Mouse (Mus musculus) forebrain, embryonic 10.5 days (tissue): Measurements from ENCODE around the gene Pde4b. TPM values are rescaled to one million over a fixed set of nuclear protein-coding genes. Genes with fewer than 3 reads are reported as not detected.

Source experiments
- DNase-seq: peaks from one replicate; pipeline ENCODE4 v3.0.0-alpha.2; 2017; ENCODE audit warnings: low spot score; ENCODE audit errors: extremely low spot score
- H3K27ac ChIP-seq: fragments of 300-500 bp; sonication (generic); 2 replicates; pipeline ENCODE4 v1.5.1; 2016; ENCODE audit warnings: mild to moderate bottlenecking
- H3K27me3 ChIP-seq: fragments of 300-500 bp; sonication (generic); 2 replicates; pipeline ENCODE4 v1.6.1; 2016; ENCODE audit warnings: mild to moderate bottlenecking; ENCODE audit not compliant: poor library complexity, severe bottlenecking
- H3K36me3 ChIP-seq: fragments of 300-500 bp; sonication (generic); replicated peaks from 2 replicates; pipeline ENCODE4 v1.6.1; 2016; ENCODE audit warnings: mild to moderate bottlenecking, moderate library complexity
- H3K4me1 ChIP-seq: fragments of 300-500 bp; sonication (generic); 2 replicates; pipeline ENCODE4 v1.6.1; 2016
- H3K4me3 ChIP-seq: fragments of 300-500 bp; sonication (generic); 2 replicates; pipeline ENCODE4 v1.5.1; 2016; ENCODE audit warnings: mild to moderate bottlenecking, moderate library complexity
- H3K9me3 ChIP-seq: fragments of 300-500 bp; sonication (generic); 2 replicates; pipeline ENCODE4 v1.6.1; 2016; ENCODE audit warnings: mild to moderate bottlenecking, moderate library complexity
- WGBS: fragments of 180-500 bp; shearing (Covaris S2); methylation state at CpG from one replicate; pipeline ENCODE4 v1.1.7; 2016; 5-methylcytosine and 5-hydroxymethylcytosine counted together
- polyA plus RNA-seq: library from polyadenylated mRNA; unstranded; fragments of >200 nt; fragmentation: Nextera tagmentation; extraction: Ambion mirVana; gene quantifications from 2 replicates; pipeline ENCODE4 v1.2.1, GENCODE M21; 2016

Pde4b gene
- polyA plus RNA-seq, 1 experiment from 2014 or later, result 6.3 TPM

GRCm38 (mm10) chr4:102498169-102498919, 411.0 kb downstream of the Pde4b start:
- H3K9me3 ChIP-seq, result no peaks in the 10 kb centered on the region
- H3K27ac ChIP-seq, result no peak overlapping the region
- 0 out of 2 replicates have a peak, but pooled peaks cover 3% of the 10 kb centered on the region for H3K27me3 ChIP-seq
- H3K4me3 ChIP-seq, result no peak overlapping the region
- WGBS, result 88% methylated on average over 4 of the region's 4 CpGs
- no peaks in the 10 kb centered on the region for H3K36me3 ChIP-seq
- no peak for DNase-seq
- no peaks in the 10 kb centered on the region for H3K4me1 ChIP-seq

- Histone ChIP-seq H3K4me1 (no peaks in the 10 kb centered on the region), H3K27me3 (0 out of 2 replicates have a peak, but pooled peaks cover 3% of the 10 kb centered on the region), H3K36me3 (no peaks in the 10 kb centered on the region), H3K4me3 (no peak overlapping the region), H3K27ac (no peak overlapping the region), H3K9me3 (no peaks in the 10 kb centered on the region)
- DNase-seq, result no peak
- 94% methylated on average over 1 of the region's 1 CpGs for WGBS
Measured at GRCm38 (mm10) chr4:102498920-102499316, 411.6 kb downstream of the Pde4b start.

GRCm38 (mm10) chr4:102505714-102506113, 418.4 kb downstream of the Pde4b start:
- no peaks in the 10 kb centered on the region for H3K9me3 ChIP-seq
- no peaks in the 10 kb centered on the region for H3K27me3 ChIP-seq
- no peak overlapping the region for H3K27ac ChIP-seq
- peaks cover 8% of the 10 kb centered on the region for H3K4me1 ChIP-seq
- 47% methylated on average over 6 of the region's 6 CpGs for WGBS
- H3K4me3 ChIP-seq, result no peak overlapping the region
- DNase-seq, result no peak
- no peaks in the 10 kb centered on the region for H3K36me3 ChIP-seq

- H3K9me3 ChIP-seq, result no peaks in the 10 kb centered on the region
- H3K36me3 ChIP-seq, result no peaks in the 10 kb centered on the region
- 90% methylated on average over 15 of the region's 15 CpGs for WGBS
Measured at GRCm38 (mm10) chr4:102506376-102507280, 419.3 kb downstream of the Pde4b start.

GRCm38 (mm10) chr4:102507344-102507743, 420.0 kb downstream of the Pde4b start:
- 91% methylated on average over 9 of the region's 9 CpGs for WGBS
- DNase-seq, result no peak
- H3K27me3 ChIP-seq, result peaks cover 11% of the 10 kb centered on the region
- no peaks in the 10 kb centered on the region for H3K9me3 ChIP-seq
- no peak overlapping the region for H3K27ac ChIP-seq
- no peak overlapping the region for H3K4me3 ChIP-seq
- H3K36me3 ChIP-seq, result no peaks in the 10 kb centered on the region
- H3K4me1 ChIP-seq, result peaks cover 21% of the 10 kb centered on the region

More at GRCm38 (mm10) chr4:102506376-102507280, 419.3 kb downstream of the Pde4b start:
- Histone ChIP-seq H3K4me3 (no peak overlapping the region), H3K4me1 (peaks cover 17% of the 10 kb centered on the region), H3K27ac (no peak overlapping the region), H3K27me3 (peaks cover 4% of the 10 kb centered on the region)
- no peak for DNase-seq

GRCm38 (mm10) chr4:102507753-102508152, 420.4 kb downstream of the Pde4b start:
- no peak overlapping the region for H3K4me3 ChIP-seq
- DNase-seq, result no peak
- 75% methylated on average over 2 of the region's 2 CpGs for WGBS
- H3K36me3 ChIP-seq, result no peaks in the 10 kb centered on the region
- no peaks in the 10 kb centered on the region for H3K9me3 ChIP-seq
- peaks cover 21% of the 10 kb centered on the region for H3K4me1 ChIP-seq
- peaks cover 13% of the 10 kb centered on the region for H3K27me3 ChIP-seq
- no peak overlapping the region for H3K27ac ChIP-seq

- H3K27me3 ChIP-seq, result peaks cover 22% of the 10 kb centered on the region
- peaks cover 27% of the 10 kb centered on the region for H3K4me1 ChIP-seq
- WGBS, result 82% methylated on average over 6 of the region's 6 CpGs
- no peak for DNase-seq
- H3K36me3 ChIP-seq, result no peaks in the 10 kb centered on the region
- H3K27ac ChIP-seq, result no peak overlapping the region
- no peaks in the 10 kb centered on the region for H3K9me3 ChIP-seq
- H3K4me3 ChIP-seq, result no peak overlapping the region
Measured at GRCm38 (mm10) chr4:102510061-102510460, 422.7 kb downstream of the Pde4b start.

GRCm38 (mm10) chr4:102510939-102511391, 423.6 kb downstream of the Pde4b start:
- Histone ChIP-seq H3K4me1 (peaks cover 23% of the 10 kb centered on the region), H3K27me3 (peaks cover 22% of the 10 kb centered on the region), H3K4me3 (peak overlapping the region; percentile 11; the same call in 1 of the 2 replicates), H3K36me3 (no peaks in the 10 kb centered on the region), H3K27ac (no peak overlapping the region), H3K9me3 (no peaks in the 10 kb centered on the region)
- DNase-seq, result no peak
- WGBS, result 49% methylated on average over 8 of the region's 8 CpGs

GRCm38 (mm10) chr4:102511511-102511910, 424.2 kb downstream of the Pde4b start:
- Histone ChIP-seq H3K4me3 (peak overlapping the region; percentile 11), H3K27me3 (peaks cover 22% of the 10 kb centered on the region), H3K27ac (peak overlapping the region; percentile 57), H3K9me3 (no peaks in the 10 kb centered on the region), H3K36me3 (no peaks in the 10 kb centered on the region), H3K4me1 (peaks cover 20% of the 10 kb centered on the region)
- WGBS, result 18% methylated on average over 11 of the region's 11 CpGs
- DNase-seq, result no peak

- peaks cover 20% of the 10 kb centered on the region for H3K4me1 ChIP-seq
- no peak overlapping the region for H3K27ac ChIP-seq
- no peak for DNase-seq
- H3K9me3 ChIP-seq, result no peaks in the 10 kb centered on the region
- peaks cover 22% of the 10 kb centered on the region for H3K27me3 ChIP-seq
- no peak overlapping the region for H3K4me3 ChIP-seq
- H3K36me3 ChIP-seq, result no peaks in the 10 kb centered on the region
- 90% methylated on average over 7 of the region's 7 CpGs for WGBS
Measured at GRCm38 (mm10) chr4:102512940-102513339, 425.6 kb downstream of the Pde4b start.

- Histone ChIP-seq H3K27ac (no peak overlapping the region), H3K36me3 (no peaks in the 10 kb centered on the region), H3K9me3 (no peaks in the 10 kb centered on the region), H3K27me3 (peaks cover 22% of the 10 kb centered on the region), H3K4me1 (peaks cover 20% of the 10 kb centered on the region), H3K4me3 (no peak overlapping the region)
- DNase-seq, result no peak
- 66% methylated on average over 5 of the region's 5 CpGs for WGBS
Measured at GRCm38 (mm10) chr4:102513514-102513913, 426.2 kb downstream of the Pde4b start.

- H3K36me3 ChIP-seq, result no peaks in the 10 kb centered on the region
- 63% methylated on average over 3 of the region's 3 CpGs for WGBS
- H3K27ac ChIP-seq, result no peak overlapping the region
- no peak overlapping the region for H3K4me3 ChIP-seq
- H3K9me3 ChIP-seq, result no peaks in the 10 kb centered on the region
- no peak for DNase-seq
- H3K4me1 ChIP-seq, result peaks cover 20% of the 10 kb centered on the region
- peaks cover 25% of the 10 kb centered on the region for H3K27me3 ChIP-seq
Measured at GRCm38 (mm10) chr4:102514972-102515835, 427.9 kb downstream of the Pde4b start.
